Mouse (Mus musculus) brown adipose tissue, adult 24 weeks (tissue): ENCODE data around the gene Olfr1537. TPM values are rescaled to one million over a fixed set of nuclear protein-coding genes. Genes with fewer than 3 reads are reported as not detected.

Experiments used
- H3K27ac ChIP-seq: fragments of 200-500 bp; replicated peaks from 2 replicates; pipeline ENCODE4 v1.5.1; 2012; ENCODE audit warnings: low read depth, mild to moderate bottlenecking, low read length
- H3K4me1 ChIP-seq: fragments of 200-500 bp; 2 replicates; pipeline ENCODE4 v1.6.1; 2012; ENCODE audit warnings: low read length, mixed read lengths; ENCODE audit not compliant: control insufficient read depth, insufficient read depth, insufficient read length
- H3K4me3 ChIP-seq: fragments of 200-500 bp; 2 replicates; pipeline ENCODE4 v1.5.1; 2012; ENCODE audit warnings: low read depth, mild to moderate bottlenecking, low read length, moderate library complexity; ENCODE audit not compliant: insufficient read depth
- polyA plus RNA-seq: library from polyadenylated mRNA; stranded (reverse); fragments of >200 nt; gene quantifications from 2 replicates; pipeline ENCODE4 v1.2.4, GENCODE M21; 2012; ENCODE audit not compliant: missing spikeins, insufficient read depth, insufficient read length

The Olfr1537 gene
- polyA plus RNA-seq = not detected in 2 replicates

DNA sequence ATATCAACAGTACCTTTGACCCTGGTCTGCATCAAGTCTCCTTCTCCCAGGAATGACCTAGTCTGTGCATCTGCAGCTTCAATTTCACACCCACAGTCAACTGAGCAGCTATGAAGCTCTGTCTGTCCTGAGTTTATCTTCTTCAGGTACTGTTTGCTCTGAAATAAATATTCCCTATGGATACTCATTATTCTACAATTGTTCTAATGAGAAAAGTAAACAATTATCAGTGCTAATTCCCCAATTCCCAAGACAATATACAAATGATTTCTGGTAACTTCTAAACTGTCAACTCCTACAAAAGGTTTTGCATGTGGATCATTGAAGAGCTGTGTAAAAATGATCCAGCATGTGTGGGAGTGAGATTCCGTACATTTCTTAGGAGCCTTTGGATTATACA lies at the start of gene Olfr1537:
Olfr1537 (minus strand) TSS at position 101 of the 400 bp plus-strand sequence.
- no peak within 1 kb of the TSS for H3K27ac ChIP-seq
- no peak within 1 kb of the TSS for H3K4me3 ChIP-seq
- H3K4me1 ChIP-seq = no peaks in the 10 kb centered on the region

DNA sequence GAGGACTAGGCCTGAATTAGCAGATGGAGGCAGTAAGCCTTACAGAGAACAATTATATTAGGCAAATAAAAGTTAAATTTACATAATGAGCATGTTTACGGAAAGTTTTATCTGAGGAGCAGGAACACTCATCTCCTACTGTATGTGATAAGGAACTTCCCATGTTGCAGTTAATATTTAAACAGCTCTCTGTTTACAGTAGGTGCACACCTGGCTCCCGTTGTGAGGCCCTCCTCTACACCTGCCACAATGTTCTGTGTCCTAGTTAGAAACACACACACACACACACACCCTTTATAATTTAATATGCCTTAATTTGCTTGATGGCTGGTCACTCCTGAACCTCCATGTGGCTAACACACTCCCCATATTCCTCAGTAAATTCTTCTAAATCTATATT lies 37.3 kb upstream of the Olfr1537 start:
- Histone ChIP-seq H3K4me1 (no peaks in the 10 kb centered on the region), H3K27ac (no peak overlapping the region), H3K4me3 (no peak overlapping the region)

DNA sequence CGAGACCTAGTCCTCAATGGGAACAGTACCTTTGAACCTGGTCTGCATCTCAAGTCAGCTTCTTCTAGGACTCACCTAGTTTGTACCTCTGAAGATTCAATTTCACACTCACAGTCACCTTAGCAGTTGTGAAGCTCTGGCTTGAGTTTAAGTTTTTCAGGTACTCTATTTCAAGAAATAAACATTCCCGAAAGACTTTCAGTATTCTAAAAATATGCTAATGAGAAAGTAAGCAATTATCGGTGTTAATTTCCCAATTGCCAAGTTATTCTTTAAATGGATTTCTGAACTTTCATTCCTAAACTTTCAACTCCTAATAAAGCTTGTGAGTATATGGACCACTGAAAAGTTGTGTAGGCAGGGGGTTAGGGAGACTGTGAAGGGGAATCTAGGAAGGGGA lies 26.9 kb upstream of the Olfr1537 start, which contains the start of gene Olfr945:
Olfr945 (minus strand) TSS at position 101 of the 400 bp plus-strand sequence.
- Histone ChIP-seq H3K4me3 (no peak within 1 kb of the TSS), H3K4me1 (no peaks in the 10 kb centered on the region), H3K27ac (no peak within 1 kb of the TSS)

DNA sequence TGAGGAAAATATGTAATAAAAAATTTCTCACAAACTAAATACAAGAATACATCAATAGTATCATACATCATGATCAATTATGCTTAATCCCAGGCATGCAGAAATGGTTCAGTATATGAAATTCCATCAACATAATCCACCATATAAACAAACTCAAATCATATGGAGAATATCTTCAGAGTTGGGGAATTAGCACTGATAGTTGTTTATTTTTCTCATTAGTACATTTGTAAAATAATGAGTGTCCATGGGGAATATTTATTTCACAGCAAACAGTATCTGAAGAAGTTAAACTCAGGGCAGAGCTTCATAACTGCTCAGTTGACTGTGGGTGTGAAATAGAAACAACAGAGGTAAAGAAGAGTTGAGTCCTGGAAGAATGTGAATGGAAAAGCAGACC lies 48.2 kb downstream of the Olfr1537 start, which contains the start of gene Olfr944:
Olfr944 (plus strand) TSS at position 301 of the 400 bp plus-strand sequence.
- Histone ChIP-seq H3K4me3 (no peak within 1 kb of the TSS), H3K27ac (no peak within 1 kb of the TSS), H3K4me1 (no peaks in the 10 kb centered on the region)

Other genes starting within 250 kb of the Olfr1537 start
- gene Olfr146, start 226.6 kb downstream of the Olfr1537 start, polyA plus RNA-seq = not detected in 2 replicates
- gene Olfr937, start 185.0 kb downstream of the Olfr1537 start, polyA plus RNA-seq = not detected in 2 replicates
- gene Olfr938, start 171.1 kb downstream of the Olfr1537 start, polyA plus RNA-seq = not detected in 2 replicates
- not detected in 2 replicates for gene Olfr27, start 121.9 kb downstream of the Olfr1537 start, polyA plus RNA-seq
- not detected in 2 replicates for gene Olfr943, start 83.7 kb downstream of the Olfr1537 start, polyA plus RNA-seq
- gene Olfr944, start 48.1 kb downstream of the Olfr1537 start, polyA plus RNA-seq = not detected in 2 replicates
- not detected in 2 replicates for gene Olfr945, start 26.8 kb upstream of the Olfr1537 start, polyA plus RNA-seq
- gene Olfr948, start 76.1 kb upstream of the Olfr1537 start, polyA plus RNA-seq = not detected in 2 replicates
- gene Olfr951, start 137.4 kb upstream of the Olfr1537 start, polyA plus RNA-seq = not detected in 2 replicates
- gene Olfr952, start 177.2 kb upstream of the Olfr1537 start, polyA plus RNA-seq = not detected in 2 replicates
- not detected in 2 replicates for gene Olfr954, start 206.7 kb upstream of the Olfr1537 start, polyA plus RNA-seq
- not detected in 2 replicates for gene Olfr955, start 221.9 kb upstream of the Olfr1537 start, polyA plus RNA-seq
- not detected in 2 replicates for gene Olfr44, start 244.0 kb upstream of the Olfr1537 start, polyA plus RNA-seq